Mouse (Mus musculus) ES-Bruce4 (cell line): ENCODE measurements around the gene Ppp2r1a. TPM values are rescaled to one million over a fixed set of nuclear protein-coding genes. Genes with fewer than 3 reads are reported as not detected.

ENCODE experiments used
- H3K27ac ChIP-seq: 2 replicates; pipeline ENCODE4 v1.5.1; 2012; ENCODE audit warnings: low read length, inconsistent platforms; ENCODE audit not compliant: insufficient read depth
- H3K27me3 ChIP-seq: 2 replicates; pipeline ENCODE4 v1.6.1; 2012; ENCODE audit warnings: mild to moderate bottlenecking, low read length, inconsistent platforms; ENCODE audit not compliant: control insufficient read depth, poor library complexity, insufficient read depth, severe bottlenecking
- H3K36me3 ChIP-seq: 2 replicates; pipeline ENCODE4 v1.6.1; 2012; ENCODE audit warnings: inconsistent platforms, mild to moderate bottlenecking, low read length, moderate library complexity; ENCODE audit not compliant: control insufficient read depth, poor library complexity, insufficient read depth, severe bottlenecking
- H3K4me1 ChIP-seq: one replicate; pipeline ENCODE4 v1.8.1; 2011; ENCODE audit warnings: low read length; ENCODE audit not compliant: control insufficient read depth, insufficient read depth
- H3K4me3 ChIP-seq: 2 replicates; pipeline ENCODE4 v1.5.1; 2011; ENCODE audit warnings: low read depth, mild to moderate bottlenecking, low read length
- H3K9ac ChIP-seq: 2 replicates; pipeline ENCODE4 v1.6.1; 2012; ENCODE audit warnings: low read depth, mild to moderate bottlenecking, inconsistent platforms; ENCODE audit not compliant: poor library complexity, severe bottlenecking
- H3K9me3 ChIP-seq: replicated peaks from 2 replicates; pipeline ENCODE4 v1.6.1; 2012; ENCODE audit warnings: mild to moderate bottlenecking, low read length, inconsistent platforms; ENCODE audit not compliant: control insufficient read depth, poor library complexity, insufficient read depth, severe bottlenecking
- CTCF ChIP-seq: IDR thresholded peaks from one replicate; pipeline ENCODE4 v1.8.1; 2011; ENCODE audit warnings: low read depth, low read length
- EP300 ChIP-seq: IDR thresholded peaks from 2 replicates; pipeline ENCODE4 v1.6.1; 2011; ENCODE audit warnings: low read depth, low read length; ENCODE audit not compliant: insufficient read depth
- POLR2A ChIP-seq: IDR thresholded peaks from one replicate; pipeline ENCODE4 v1.8.1; 2011; ENCODE audit warnings: low read length; ENCODE audit not compliant: insufficient read depth
- polyA plus RNA-seq: library from polyadenylated mRNA; stranded (reverse); fragments of >200 nt; gene quantifications from 2 replicates; pipeline ENCODE4 v1.2.4, GENCODE M21; 2011; ENCODE audit warnings: low read depth; ENCODE audit not compliant: missing spikeins, insufficient read depth, insufficient read length

The Ppp2r1a gene
- polyA plus RNA-seq, 1 experiment: 280 TPM

DNA sequence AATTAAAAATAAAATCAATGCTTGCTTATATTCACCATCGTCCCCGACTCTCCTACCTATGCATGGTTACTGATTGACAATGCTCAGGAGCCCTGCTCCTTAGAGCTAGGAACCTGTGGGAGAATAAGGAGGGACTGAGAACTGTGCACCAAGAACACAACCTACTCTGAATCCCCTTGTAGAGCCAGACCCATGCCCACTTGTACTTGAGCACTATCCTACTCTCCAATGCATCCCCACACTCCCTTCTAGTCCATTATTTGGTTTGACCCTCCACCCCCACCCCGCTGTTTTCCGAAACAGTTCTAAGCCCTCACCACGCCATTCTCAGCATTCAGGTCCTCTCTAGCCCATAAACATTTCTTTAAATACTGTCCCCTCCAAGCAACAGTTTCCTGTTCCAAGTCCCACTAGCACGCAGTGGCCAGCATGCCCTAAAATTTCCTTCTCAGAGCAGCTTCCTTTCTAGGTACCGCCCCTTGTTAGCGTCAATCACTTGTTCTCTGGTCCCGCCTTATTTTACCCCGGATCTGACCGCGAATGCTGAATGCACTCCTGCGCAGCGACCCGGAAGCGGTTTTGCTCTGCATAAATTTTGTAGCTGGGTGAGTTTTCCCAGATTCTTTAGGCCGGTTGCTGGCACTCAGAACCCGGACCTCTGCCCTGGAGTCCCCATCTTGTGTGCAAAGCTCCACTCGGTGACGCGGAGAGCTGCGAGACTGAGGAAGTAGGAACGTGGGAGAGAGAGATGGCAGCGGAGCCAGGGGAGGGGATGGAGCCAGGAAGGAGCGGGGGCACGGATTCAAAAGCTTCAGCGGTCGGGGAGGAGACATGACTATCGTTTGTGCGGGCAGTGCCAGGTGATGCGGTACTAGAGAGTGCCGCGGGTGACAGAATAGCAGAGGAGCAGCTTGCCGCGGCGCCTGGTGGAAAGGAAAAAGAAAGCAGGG, 63.5 kb downstream of the Ppp2r1a start, which contains the start of gene Zfp160:
Zfp160 (plus strand) TSS at position 522 of the 950 bp plus-strand sequence.
- no peak within 1 kb of the TSS for H3K27ac ChIP-seq
- H3K4me3 ChIP-seq: peak within 1 kb of the TSS; percentile 93
- peak; percentile 73 for TF ChIP-seq POLR2A
- TF ChIP-seq EP300: no peak
- no peak for TF ChIP-seq CTCF
- H3K36me3 ChIP-seq: peaks cover 6% of the 10 kb centered on the region
- H3K27me3 ChIP-seq: no peaks in the 10 kb centered on the region
- no peaks in the 10 kb centered on the region for H3K9me3 ChIP-seq
- peak within 1 kb of the TSS; percentile 63 for H3K9ac ChIP-seq
- peaks cover 1% of the 10 kb centered on the region for H3K4me1 ChIP-seq

GRCm38 (mm10) chr17:21009726-21010125, 64.6 kb downstream of the Ppp2r1a start:
- Histone ChIP-seq H3K36me3 (peaks cover 6% of the 10 kb centered on the region), H3K27ac (no peak overlapping the region), H3K4me3 (peak overlapping the region; percentile 52), H3K27me3 (no peaks in the 10 kb centered on the region), H3K9me3 (no peaks in the 10 kb centered on the region), H3K9ac (peak overlapping the region; percentile 63), H3K4me1 (peaks cover 1% of the 10 kb centered on the region)
- no peak for TF ChIP-seq CTCF
- no peak for TF ChIP-seq EP300
- TF ChIP-seq POLR2A: no peak

Other genes starting within 250 kb of the Ppp2r1a start
- 0.09 TPM in 1 of 2 replicates, not detected in the other for gene Vmn1r227, start 215.5 kb upstream of the Ppp2r1a start, polyA plus RNA-seq
- gene Vmn1r228, start 159.2 kb upstream of the Ppp2r1a start, polyA plus RNA-seq: not detected in 2 replicates
- gene Vmn1r229, start 133.8 kb upstream of the Ppp2r1a start, polyA plus RNA-seq: 0.08 TPM in 1 of 2 replicates, not detected in the other
- gene Vmn1r230, start 104.9 kb upstream of the Ppp2r1a start, polyA plus RNA-seq: not detected in 2 replicates
- not detected in 2 replicates for gene Vmn1r231, start 40.2 kb upstream of the Ppp2r1a start, polyA plus RNA-seq
- gene Vmn1r232, start 25.6 kb upstream of the Ppp2r1a start, polyA plus RNA-seq: not detected in 2 replicates
- gene Vmn1r233, start 51.2 kb downstream of the Ppp2r1a start, polyA plus RNA-seq: not detected in 2 replicates
- 19.4 and 22.3 TPM in 2 replicates for gene Zfp160, start 63.6 kb downstream of the Ppp2r1a start, polyA plus RNA-seq